Mouse (Mus musculus) hindbrain, embryonic 16.5 days (tissue): ENCODE measurements around the gene Hacd1. TPM values are rescaled to one million over a fixed set of nuclear protein-coding genes. Genes with fewer than 3 reads are reported as not detected.
"Not testable (repeated sequence)": the region's sequence is repeated elsewhere in the genome, so short reads cannot be mapped to it uniquely, and the experiment has no call there.

ENCODE experiments used
- ATAC-seq: fragments of 200-750 bp; cut with Nextera tagmentation; 2 replicates; pipeline ENCODE4 v1.8.0; 2017; ENCODE audit warnings: moderate TSS enrichment, moderate library complexity
- H3K27ac ChIP-seq: fragments of 300-500 bp; sonication (generic); 2 replicates; pipeline ENCODE4 v1.5.1; 2014; ENCODE audit warnings: low read depth, mild to moderate bottlenecking, control low read depth, low read length, moderate library complexity
- H3K27me3 ChIP-seq: fragments of 300-500 bp; sonication (generic); replicated peaks from 2 replicates; pipeline ENCODE4 v1.6.1; 2014; ENCODE audit warnings: low read length; ENCODE audit not compliant: control insufficient read depth, insufficient read depth
- H3K36me3 ChIP-seq: fragments of 300-500 bp; sonication (generic); 2 replicates; pipeline ENCODE4 v1.6.1; 2014; ENCODE audit warnings: mild to moderate bottlenecking, low read length, moderate library complexity, mixed read lengths; ENCODE audit not compliant: control insufficient read depth, insufficient read depth
- H3K4me1 ChIP-seq: fragments of 300-500 bp; sonication (generic); 2 replicates; pipeline ENCODE4 v1.6.1; 2014; ENCODE audit warnings: low read depth, low read length; ENCODE audit not compliant: control insufficient read depth, insufficient read depth
- H3K4me2 ChIP-seq: fragments of 300-500 bp; sonication (generic); 2 replicates; pipeline ENCODE4 v1.6.1; 2014; ENCODE audit warnings: mild to moderate bottlenecking, low read length, control low read depth, moderate library complexity
- H3K4me3 ChIP-seq: fragments of 300-500 bp; sonication (generic); 2 replicates; pipeline ENCODE4 v1.5.1; 2014; ENCODE audit warnings: mild to moderate bottlenecking, low read length, control low read depth, moderate library complexity
- H3K9ac ChIP-seq: fragments of 300-500 bp; sonication (generic); 2 replicates; pipeline ENCODE4 v1.6.1; 2014; ENCODE audit warnings: low read depth, mild to moderate bottlenecking, control low read depth, low read length, moderate library complexity
- H3K9me3 ChIP-seq: fragments of 300-500 bp; sonication (generic); 2 replicates; pipeline ENCODE4 v1.6.1; 2014; ENCODE audit warnings: mild to moderate bottlenecking, low read length, moderate library complexity; ENCODE audit not compliant: control insufficient read depth
- WGBS: fragments of 180-500 bp; shearing (Covaris S2); extraction: QIAGEN DNeasy Blood & Tissue Kit; methylation state at CpG from one replicate; pipeline ENCODE4 v1.1.7; 2014; 5-methylcytosine and 5-hydroxymethylcytosine counted together
- polyA plus RNA-seq: library from polyadenylated mRNA; unstranded; fragments of >200 nt; fragmentation: Nextera tagmentation; extraction: Ambion mirVana; gene quantifications from 2 replicates; pipeline ENCODE4 v1.2.1, GENCODE M21; 2015

The Hacd1 gene
- 78.3 and 84.2 TPM in 2 replicates for polyA plus RNA-seq

GRCm38 (mm10) chr2:14055566-14056331, at the start of gene Hacd1:
Hacd1 (minus strand) TSS chr2:14056135.
- H3K36me3 ChIP-seq, result no peaks in the 10 kb centered on the region
- H3K27me3 ChIP-seq, result no peaks in the 10 kb centered on the region
- peak within 1 kb of the TSS; percentile 91 for H3K9ac ChIP-seq
- peak within 1 kb of the TSS; percentile 87 for H3K4me2 ChIP-seq
- peak within 1 kb of the TSS; percentile 95 for H3K27ac ChIP-seq
- ATAC-seq, result peak; percentile 94
- WGBS, result under 1% methylated on average over 65 of the region's 101 CpGs
- peak within 1 kb of the TSS; percentile 82 for H3K4me3 ChIP-seq
- no peaks in the 10 kb centered on the region for H3K9me3 ChIP-seq
- peaks cover 8% of the 10 kb centered on the region for H3K4me1 ChIP-seq

DNA sequence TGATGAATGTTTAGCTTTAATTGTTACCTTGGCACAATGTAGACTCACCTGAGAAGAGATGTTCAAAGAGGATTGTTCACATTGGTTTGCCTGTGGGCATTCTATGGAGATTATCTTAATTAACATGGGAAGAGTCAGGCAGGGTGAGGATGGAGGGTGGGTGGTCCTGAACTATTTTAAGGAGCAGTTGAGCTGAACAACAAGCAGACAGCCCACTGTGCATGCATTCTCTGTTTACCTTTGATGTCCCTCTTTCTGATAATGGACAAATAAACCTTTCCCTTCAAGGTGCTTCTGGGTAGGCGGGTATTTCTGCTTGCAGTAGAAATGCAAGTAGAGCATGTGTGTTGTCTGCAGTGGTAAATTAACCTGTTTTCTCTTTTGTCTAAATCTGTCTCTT, 48.0 kb upstream of the Hacd1 start:
- Histone ChIP-seq H3K4me3 (no peak overlapping the region), H3K27me3 (no peaks in the 10 kb centered on the region), H3K27ac (no peak overlapping the region), H3K9ac (no peak overlapping the region), H3K4me1 (no peaks in the 10 kb centered on the region), H3K4me2 (no peak overlapping the region), H3K9me3 (no peaks in the 10 kb centered on the region), H3K36me3 (0 out of 2 replicates have a peak, but pooled peaks cover 4% of the 10 kb centered on the region)
- ATAC-seq, result no peak
- 92% methylated on average over 1 of the region's 1 CpGs for WGBS

DNA sequence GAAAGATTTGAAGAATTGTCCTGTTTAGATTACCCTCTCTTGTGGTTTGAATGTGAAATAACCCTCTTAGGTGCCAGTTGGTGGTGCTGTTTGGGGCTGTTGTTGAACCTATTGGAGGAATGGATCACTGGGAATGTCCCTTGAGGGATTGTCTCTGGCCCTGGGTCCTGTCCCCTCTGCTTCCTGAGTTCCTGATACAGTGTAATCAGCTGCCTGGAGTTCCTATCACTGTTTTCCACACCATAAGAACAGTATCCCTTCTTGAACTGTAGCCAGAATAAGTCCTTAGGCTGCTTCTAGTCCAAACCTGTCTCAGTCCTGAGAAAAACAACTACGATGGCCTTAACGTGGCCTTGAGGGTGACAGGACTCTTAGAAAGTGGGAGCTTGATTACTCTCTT, 46.7 kb upstream of the Hacd1 start:
- no peak overlapping the region for H3K4me2 ChIP-seq
- H3K4me1 ChIP-seq, result no peaks in the 10 kb centered on the region
- H3K27me3 ChIP-seq, result no peaks in the 10 kb centered on the region
- no peak overlapping the region for H3K27ac ChIP-seq
- ATAC-seq, result no peak
- no peak overlapping the region for H3K9ac ChIP-seq
- 0 out of 2 replicates have a peak, but pooled peaks cover 4% of the 10 kb centered on the region for H3K36me3 ChIP-seq
- 92% methylated on average over 2 of the region's 2 CpGs for WGBS
- no peak overlapping the region for H3K4me3 ChIP-seq
- H3K9me3 ChIP-seq, result no peaks in the 10 kb centered on the region

DNA sequence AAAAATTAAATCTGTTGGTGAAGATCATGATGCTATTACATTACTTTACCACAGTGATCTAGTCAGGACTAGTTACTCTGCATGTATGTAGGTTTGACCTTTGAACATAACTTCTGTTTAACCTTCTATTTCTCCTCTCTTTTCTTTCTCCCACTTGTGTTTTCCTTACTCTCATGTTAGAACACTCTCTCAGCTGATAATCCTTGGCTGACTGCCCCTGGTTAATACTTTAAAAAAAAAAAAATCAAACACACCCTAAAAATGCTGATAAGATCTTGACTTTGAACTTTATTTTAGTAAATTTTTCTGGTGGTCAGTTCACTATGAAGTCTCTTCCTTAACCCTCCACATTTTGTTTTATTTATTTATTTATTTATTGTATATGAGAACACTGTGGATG, 44.6 kb upstream of the Hacd1 start:
- Histone ChIP-seq H3K27me3 (no peaks in the 10 kb centered on the region), H3K9ac (no peak overlapping the region), H3K36me3 (0 out of 2 replicates have a peak, but pooled peaks cover 4% of the 10 kb centered on the region), H3K9me3 (no peaks in the 10 kb centered on the region), H3K4me1 (no peaks in the 10 kb centered on the region), H3K27ac (no peak overlapping the region), H3K4me2 (no peak overlapping the region), H3K4me3 (no peak overlapping the region)
- no peak for ATAC-seq

DNA sequence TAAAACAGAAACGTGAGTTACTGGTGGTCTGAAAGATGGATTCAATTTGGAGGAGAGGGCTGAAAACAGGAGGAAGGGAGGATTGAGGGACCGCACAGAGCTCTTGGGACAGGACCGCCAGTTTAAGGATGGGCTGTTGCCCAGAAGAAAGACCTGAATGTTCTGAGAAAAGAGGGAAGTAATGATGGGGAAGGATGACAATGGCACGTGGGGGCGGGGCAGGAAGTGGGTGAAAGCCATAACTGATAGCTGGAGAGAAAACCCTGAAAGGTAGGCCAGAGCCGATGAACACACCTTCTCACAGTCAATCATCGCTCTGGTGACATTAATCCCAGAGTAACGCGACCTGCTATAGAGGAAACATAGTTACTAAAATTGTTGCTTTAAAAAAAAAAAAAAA, 22.6 kb upstream of the Hacd1 start:
- WGBS, result 94% methylated on average over 8 of the region's 9 CpGs
- ATAC-seq, H3K4me2 ChIP-seq: not testable (repeated sequence)

GRCm38 (mm10) chr2:14074221-14074901, 18.4 kb upstream of the Hacd1 start:
- under 1% methylated on average over 34 of the region's 38 CpGs for WGBS
- Histone ChIP-seq H3K4me2 (peak overlapping the region; percentile 71), H3K9me3 (no peaks in the 10 kb centered on the region), H3K9ac (peak overlapping the region; percentile 95), H3K4me3 (peak overlapping the region; percentile 93), H3K4me1 (peaks cover 20% of the 10 kb centered on the region), H3K36me3 (no peaks in the 10 kb centered on the region), H3K27ac (peak overlapping the region; percentile 99), H3K27me3 (no peaks in the 10 kb centered on the region)
- no peak for ATAC-seq

More for the DNA sequence above, 22.6 kb upstream of the Hacd1 start:
- H3K4me1 ChIP-seq, result peaks cover 15% of the 10 kb centered on the region
- H3K9me3 ChIP-seq, H3K27me3 ChIP-seq, H3K4me3 ChIP-seq, H3K36me3 ChIP-seq, H3K27ac ChIP-seq, H3K9ac ChIP-seq: not testable (repeated sequence)

- 0% methylated on average over 45 of the region's 50 CpGs for WGBS
- ATAC-seq, result peak; percentile 97
- Histone ChIP-seq H3K4me1 (peaks cover 20% of the 10 kb centered on the region), H3K4me2 (peak within 1 kb of the TSS; percentile 71), H3K4me3 (peak within 1 kb of the TSS; percentile 93), H3K9ac (peak within 1 kb of the TSS; percentile 95), H3K36me3 (no peaks in the 10 kb centered on the region), H3K9me3 (no peaks in the 10 kb centered on the region), H3K27me3 (no peaks in the 10 kb centered on the region), H3K27ac (peak within 1 kb of the TSS; percentile 99)
Observed at GRCm38 (mm10) chr2:14073362-14074220, 17.7 kb upstream of the Hacd1 start, which contains the start of gene Stam. Stam (plus strand) TSS chr2:14074098.

DNA sequence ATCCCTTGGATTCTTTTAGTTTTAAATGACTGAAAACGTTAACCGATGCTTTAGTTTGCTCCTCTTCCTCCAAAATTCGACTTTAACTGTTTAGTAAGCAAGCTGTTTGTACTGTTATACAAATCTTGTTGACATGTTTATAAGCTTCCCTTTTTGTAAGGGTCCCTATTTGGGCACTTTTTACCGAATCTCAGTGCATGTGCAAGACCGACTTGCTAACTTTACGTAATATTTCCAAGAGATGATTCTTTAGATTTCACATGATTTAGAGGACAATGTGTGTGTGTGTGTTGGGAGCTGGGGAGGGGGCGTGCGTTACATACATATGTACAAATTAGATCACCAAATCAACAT, 17.1 kb upstream of the Hacd1 start:
- Histone ChIP-seq H3K9me3 (no peaks in the 10 kb centered on the region), H3K4me1 (peaks cover 20% of the 10 kb centered on the region), H3K4me2 (peak overlapping the region; percentile 68), H3K27ac (peak overlapping the region; percentile 99), H3K27me3 (no peaks in the 10 kb centered on the region), H3K4me3 (peak overlapping the region; percentile 93), H3K36me3 (no peaks in the 10 kb centered on the region), H3K9ac (peak overlapping the region; percentile 95)
- ATAC-seq, result no peak
- WGBS, result 17% methylated on average over 8 of the region's 8 CpGs
